Mouse (Mus musculus): ENCODE results near the gene Ip6k2.

DNA sequence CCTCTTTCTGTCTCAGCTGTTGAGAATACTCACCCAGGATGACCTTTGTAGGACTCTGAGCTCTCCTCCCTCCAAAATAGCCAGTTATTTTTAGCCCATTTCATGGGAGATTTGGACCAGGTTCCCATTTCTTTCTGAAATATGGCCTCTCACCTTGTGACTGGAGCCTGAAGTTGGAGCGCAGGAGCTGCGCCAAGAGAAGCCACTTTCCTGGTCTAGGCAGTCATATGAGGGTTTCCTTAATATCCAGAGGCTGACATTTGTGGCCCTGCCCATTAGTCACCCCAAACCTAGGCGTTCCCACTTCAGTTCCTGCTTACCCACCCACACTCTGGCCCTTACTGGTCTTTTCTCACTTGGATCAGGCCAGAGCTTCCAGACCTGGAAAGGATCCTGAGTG, 69.4 kb downstream of the Ip6k2 start, which contains the start of gene Slc26a6:
- TF ChIP-seq POLR2A (IDR thresholded peaks at IDR 0.05; ENCODE audit: insufficient read depth, low read depth, low read length) (no peak), CTCF (IDR thresholded peaks at IDR 0.05; ENCODE audit: insufficient read depth, low read depth, low read length) (no peak)
